Mouse (Mus musculus) adrenal gland, postnatal 10 days (tissue): ENCODE measurements at regions not wholly inside any gene's neighbourhood (a gene's known extent, or its start where the extent isn't known, plus 50 kb on each side); places are given as distances from the start of the nearest gene placed in this dataset.
A peak's percentile ranks its signal among the peaks of the same experiment; 100 is the strongest.

ENCODE experiments used
- DNase-seq: peaks from one replicate; pipeline ENCODE4 v3.0.0; 2021; ENCODE audit warnings: mixed read lengths

GRCm38 (mm10) chr14:120560416-120560815 is 82.2 kb downstream of the Rap2a start:
- DNase-seq: no peak

DNA sequence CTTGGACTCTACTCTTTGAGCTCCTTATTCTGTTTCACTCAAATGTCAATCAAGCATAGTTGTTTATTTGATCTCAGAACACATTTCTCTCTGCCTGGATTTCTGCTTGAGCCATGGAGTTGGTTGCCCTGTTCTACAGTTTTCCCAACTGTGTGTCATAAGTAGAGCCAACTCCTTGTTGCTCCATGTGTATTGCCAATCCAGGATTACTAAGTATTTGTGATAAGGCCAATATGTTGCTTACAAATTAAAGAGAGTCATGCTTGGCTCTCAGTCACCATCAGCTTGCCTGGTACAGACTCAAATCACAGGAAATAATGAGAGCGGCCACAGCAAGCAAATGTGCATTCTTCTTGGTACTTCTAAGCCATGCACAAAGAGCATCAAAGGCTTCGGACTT is 82.7 kb downstream of the Rap2a start:
- no peak for DNase-seq

DNA sequence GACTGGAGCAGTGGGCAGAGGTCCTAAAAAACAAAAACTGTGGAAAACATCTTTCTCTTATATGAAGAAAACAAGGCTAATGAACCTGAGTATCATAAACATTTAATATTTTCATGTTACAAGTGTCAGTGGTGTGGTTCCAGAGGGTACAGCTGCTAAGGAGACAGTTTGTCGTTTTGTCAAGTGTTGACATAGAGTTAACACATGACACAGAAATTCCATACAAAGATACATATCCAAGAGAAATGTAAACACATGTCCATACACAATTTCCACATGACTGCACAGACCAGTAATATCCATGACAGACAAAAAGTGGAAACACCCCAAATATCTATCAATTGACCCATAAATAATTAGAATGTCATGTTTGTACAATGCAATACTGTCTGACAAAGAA is 88.7 kb downstream of the Rap2a start:
- DNase-seq: no peak

- no peak for DNase-seq
These were observed 89.8 kb downstream of the Rap2a start for GRCm38 (mm10) chr14:120568054-120568453.

- DNase-seq: no peak
These were observed 94.0 kb downstream of the Rap2a start for GRCm38 (mm10) chr14:120572238-120572637.

- DNase-seq: no peak
These were observed 97.0 kb downstream of the Rap2a start for GRCm38 (mm10) chr14:120575202-120575601.

- no peak for DNase-seq
These were observed 100.3 kb downstream of the Rap2a start for GRCm38 (mm10) chr14:120578352-120579080.

- no peak for DNase-seq
These were observed 105.6 kb downstream of the Rap2a start for GRCm38 (mm10) chr14:120583807-120584206.

- no peak for DNase-seq
These were observed 113.9 kb downstream of the Rap2a start for GRCm38 (mm10) chr14:120592191-120592590.

- no peak for DNase-seq
These were observed 122.2 kb downstream of the Rap2a start for GRCm38 (mm10) chr14:120600414-120600935.

DNA sequence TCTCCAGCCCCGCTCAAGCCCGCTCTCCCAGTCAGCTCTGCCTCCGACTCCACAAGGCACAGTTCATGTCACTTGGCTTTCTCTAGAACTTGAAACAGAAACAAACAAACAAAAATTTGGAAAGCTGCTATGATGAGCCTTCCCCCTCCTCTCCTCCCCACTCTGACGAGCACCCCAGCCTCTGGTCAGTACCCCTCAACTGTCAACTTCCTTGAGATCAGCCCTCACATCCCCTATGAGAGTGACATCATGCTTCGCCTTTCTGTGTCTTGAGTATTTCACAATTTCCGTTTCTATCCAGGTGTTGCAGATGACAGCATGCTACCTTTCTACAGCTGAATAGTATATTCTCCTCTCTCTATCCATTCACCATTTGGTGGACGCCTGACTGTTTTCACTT is 123.3 kb downstream of the Rap2a start:
- no peak for DNase-seq

DNA sequence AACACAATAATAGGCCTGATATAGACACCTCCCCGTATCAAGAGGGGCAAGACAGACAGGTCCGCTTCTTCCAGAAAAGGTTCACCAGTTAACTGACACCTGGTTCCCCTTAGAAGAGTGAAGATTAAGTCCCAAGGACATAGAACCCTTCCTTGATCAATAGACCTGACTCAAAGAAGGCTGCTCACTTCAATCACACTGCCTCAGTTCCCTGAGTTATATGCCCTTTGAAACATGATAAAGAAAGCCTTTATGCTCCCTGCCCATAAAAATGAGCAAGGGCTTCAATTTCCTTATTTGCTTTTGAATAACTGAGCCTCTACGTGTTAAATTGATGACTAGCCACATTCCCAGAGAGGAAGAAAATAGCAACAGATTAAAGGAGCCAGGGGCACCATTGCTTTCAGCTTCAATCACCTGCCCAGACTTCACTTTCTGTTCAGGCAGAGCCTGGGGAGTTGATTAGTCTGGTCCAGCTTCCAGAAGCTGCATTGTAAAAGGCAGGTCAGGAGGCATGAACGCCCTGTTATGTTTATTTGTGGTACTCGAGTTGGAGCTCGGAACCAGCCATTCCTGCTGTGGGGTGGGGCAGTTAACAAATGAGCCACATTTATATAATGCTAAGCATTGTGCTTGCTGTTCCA is 125.7 kb downstream of the Rap2a start:
- no peak for DNase-seq

GRCm38 (mm10) chr14:120607801-120608200 is 129.6 kb downstream of the Rap2a start:
- no peak for DNase-seq

GRCm38 (mm10) chr14:120611311-120611710 is 133.1 kb downstream of the Rap2a start:
- DNase-seq: no peak

DNA sequence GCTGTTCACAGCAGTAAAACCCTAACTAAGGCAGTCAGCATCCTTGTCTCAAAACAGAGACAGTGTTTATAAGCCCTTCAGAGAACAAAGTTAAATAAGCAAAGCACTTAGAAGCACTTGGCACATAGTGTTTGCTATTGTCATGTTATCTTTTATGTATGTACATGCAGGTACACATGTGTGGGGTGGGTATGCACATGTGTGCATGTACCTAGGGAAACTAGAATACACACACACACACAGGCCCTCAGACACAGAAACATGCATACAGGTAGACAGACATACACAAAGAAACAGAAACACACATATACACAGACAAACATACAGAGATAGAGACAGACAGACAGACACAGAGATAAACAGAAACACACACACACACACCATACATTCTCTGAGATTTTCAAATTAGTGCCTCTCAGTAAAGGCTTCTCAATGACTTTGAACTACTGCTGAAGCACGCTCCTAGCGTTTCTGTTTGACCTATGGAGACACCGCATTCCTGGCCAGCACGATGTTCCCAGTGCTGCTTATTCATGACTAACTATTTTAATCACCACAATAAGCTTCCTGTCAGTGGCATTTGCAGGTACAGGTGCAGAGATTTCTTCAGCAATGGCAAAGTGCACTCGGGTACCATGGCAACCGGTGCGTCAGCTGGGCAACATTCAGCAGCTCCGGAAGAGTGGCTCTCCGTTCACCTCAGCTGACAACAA is 148.1 kb downstream of the Rap2a start:
- DNase-seq: no peak

DNA sequence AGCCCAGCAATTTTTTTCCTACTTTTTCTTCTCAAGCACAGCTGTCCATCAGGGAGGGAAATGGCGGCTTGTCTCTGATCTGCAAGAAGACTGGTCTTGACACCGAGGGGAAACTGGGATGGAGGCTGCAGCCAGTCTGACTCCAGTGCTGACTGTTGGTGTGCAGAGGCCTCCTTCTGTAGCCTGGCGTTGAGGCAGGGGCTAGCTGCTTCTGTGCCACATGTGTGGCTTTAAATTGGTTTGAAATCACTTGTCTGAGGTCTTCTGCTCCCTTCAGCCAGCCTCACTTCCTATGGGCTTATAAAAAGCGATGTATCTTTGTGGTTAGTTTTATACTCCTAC is 148.7 kb downstream of the Rap2a start:
- DNase-seq: no peak

DNA sequence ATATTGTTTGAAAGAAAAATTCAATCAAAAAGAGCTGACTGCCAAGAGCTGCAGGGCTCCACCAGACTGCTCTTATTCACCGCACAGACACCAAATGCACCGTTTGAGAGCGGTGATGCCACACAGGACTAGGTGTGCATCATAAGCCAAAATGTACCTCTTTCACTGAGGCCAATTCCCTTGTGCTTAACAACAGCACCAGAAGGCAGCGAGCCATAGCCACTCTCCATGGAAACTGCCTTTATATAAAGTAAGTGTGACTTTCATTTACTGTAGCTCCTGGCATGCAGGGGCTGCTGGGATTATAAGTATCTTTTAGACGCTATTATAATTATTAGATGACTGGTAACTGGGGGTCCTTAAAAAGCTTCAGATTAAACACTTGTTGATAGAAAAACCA is 154.5 kb downstream of the Rap2a start:
- DNase-seq: no peak

DNA sequence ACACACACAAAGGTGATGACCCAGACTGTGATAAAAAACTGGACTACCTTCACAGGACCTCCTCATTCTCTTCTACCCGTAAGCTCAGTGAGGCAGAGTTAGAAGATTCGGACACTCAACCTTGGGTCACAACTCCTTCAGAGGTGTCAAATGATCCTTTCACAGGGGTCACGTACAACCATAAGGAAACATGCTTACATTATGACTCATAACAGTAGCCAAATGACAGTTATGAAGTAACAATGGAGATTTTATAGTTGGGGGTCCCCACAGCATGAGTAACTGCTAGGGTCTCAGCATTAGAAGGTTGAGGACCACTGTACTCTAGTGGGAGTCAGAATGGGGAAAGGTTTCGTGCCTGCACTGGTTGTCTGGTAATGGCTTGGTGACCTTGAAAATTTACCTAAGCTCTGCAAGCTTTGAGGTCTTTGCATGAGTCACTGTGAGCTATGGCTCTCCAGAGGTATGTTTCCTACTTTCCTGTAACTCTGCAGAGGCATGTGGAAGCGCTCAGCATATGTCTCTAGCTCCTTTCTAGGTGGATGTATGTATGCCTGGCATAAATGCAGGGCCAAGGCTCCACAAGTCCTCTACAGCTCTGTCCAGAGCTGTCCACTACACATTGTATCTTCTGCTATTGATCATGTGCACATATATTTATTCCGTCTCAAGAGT is 158.6 kb downstream of the Rap2a start:
- DNase-seq: no peak

- no peak for DNase-seq
These were observed 159.4 kb downstream of the Rap2a start for GRCm38 (mm10) chr14:120637486-120638125.

GRCm38 (mm10) chr14:120642591-120642990 is 164.3 kb downstream of the Rap2a start:
- peak; percentile 13 for DNase-seq

GRCm38 (mm10) chr14:120652034-120652433 is 173.8 kb downstream of the Rap2a start:
- DNase-seq: no peak

DNA sequence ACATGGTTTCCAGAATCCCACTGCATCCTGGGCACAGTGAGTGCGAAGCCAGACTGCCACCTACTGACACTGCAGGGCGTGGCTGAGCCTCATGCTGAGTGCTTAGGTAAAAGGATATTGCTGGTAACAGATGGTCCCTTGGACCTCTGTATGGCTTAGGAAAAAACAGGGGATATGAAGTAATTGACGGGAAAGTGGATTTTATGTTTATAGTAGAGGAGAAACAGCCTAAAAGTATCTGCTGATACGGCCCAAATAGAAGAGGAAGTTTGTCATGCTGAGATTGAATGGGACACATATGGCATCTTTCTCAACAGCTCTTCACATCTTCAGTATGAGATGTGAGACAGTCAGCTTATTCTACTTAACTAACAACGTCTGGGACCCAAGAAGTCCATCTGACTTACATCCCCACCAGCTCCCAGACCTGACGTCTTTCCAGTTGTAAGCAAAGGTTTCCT is 182.1 kb downstream of the Rap2a start:
- DNase-seq: peak; percentile 72
